Mouse (Mus musculus) heart, postnatal 14 days (tissue): ENCODE results near the gene Inka2. TPM values are rescaled to one million over a fixed set of nuclear protein-coding genes. Genes with fewer than 3 reads are reported as not detected.

ENCODE experiments used
- DNase-seq, 2 experiments: peaks; one replicate each; pipeline ENCODE4 v3.0.0; 2021 to 2022
- intact Hi-C: fragments of 180-260 bp; cut with DNase I; formaldehyde crosslinking; loops from one replicate; pipeline ENCODE4 v1.15.1; 2025
- long read RNA-seq, 2 experiments: library from polyadenylated mRNA; stranded (forward); transcript quantifications; one replicate each; pipeline ENCODE4 v2.0.0; 2021
- total RNA-seq, 2 experiments: library from RNA; stranded (reverse); gene quantifications; 2 replicates each; pipeline ENCODE4 v1.2.3; 2021

The Inka2 gene
- total RNA-seq, result 10 to 100 TPM; 35.5 to 37.7 TPM
- long read RNA-seq, experiment 1, full-length matches to known transcripts, result 4 of 16 reads
- long read RNA-seq, experiment 1, partial matches to known transcripts, result 0 of 16 reads
- long read RNA-seq, experiment 1, other reads (novel, unspliced or antisense), result 12 of 16 reads
- long read RNA-seq, experiment 2, full-length matches to known transcripts, result 10 of 18 reads
- long read RNA-seq, experiment 2, partial matches to known transcripts, result 0 of 18 reads
- long read RNA-seq, experiment 2, other reads (novel, unspliced or antisense), result 8 of 18 reads

DNA sequence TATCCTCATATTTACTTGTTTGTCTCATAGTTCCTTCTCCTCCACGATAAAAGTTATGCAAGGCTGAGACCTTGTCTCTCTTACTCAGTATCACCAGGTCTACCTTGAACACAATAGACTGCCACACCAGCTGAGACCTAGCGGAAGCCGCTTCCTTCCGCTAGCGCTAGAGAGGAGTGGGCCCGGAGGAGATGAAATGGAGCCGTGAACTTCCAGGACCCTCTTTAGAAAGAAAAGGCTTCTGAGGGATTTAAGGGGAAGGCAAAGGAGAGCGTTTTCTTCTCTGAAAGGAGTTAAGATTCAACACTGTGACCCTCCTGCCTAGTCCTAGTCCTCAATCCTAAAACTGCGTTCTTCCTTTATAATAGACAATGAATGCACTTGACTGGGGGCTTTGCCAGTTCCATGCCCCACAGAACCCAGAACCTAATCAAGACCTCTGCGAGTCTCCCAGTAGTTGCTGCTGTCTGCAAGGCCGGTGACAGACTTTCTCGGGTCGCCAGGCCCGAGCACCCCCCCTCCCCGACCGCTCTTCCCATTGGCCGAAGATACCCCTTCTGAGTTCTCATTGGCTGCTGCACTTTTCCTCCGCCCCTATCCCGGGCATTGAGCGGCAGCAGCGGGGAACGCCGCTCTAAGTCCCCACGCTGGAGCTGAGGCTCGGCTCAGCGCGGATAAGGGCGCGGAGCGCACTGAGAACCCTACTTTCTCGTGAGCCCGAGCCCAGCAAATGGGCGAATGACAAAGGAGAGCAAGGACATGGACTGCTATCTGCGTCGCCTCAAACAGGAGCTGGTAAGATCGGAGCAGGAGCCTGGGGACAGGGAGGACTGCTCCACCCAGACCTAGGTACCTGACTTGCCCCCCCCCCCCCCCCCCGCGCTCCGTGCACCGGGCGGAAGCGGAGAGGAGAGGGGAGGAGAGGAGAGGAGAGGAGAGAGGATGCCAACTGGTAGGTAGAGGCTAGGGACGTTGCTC, at the start of gene Inka2:
Gene Inka2 (plus strand): TSS at position 569 of the 978 bp plus-strand sequence.
- DNase-seq, result peak; percentile 84 to 86
- intact Hi-C loops, result no loop called here

DNA sequence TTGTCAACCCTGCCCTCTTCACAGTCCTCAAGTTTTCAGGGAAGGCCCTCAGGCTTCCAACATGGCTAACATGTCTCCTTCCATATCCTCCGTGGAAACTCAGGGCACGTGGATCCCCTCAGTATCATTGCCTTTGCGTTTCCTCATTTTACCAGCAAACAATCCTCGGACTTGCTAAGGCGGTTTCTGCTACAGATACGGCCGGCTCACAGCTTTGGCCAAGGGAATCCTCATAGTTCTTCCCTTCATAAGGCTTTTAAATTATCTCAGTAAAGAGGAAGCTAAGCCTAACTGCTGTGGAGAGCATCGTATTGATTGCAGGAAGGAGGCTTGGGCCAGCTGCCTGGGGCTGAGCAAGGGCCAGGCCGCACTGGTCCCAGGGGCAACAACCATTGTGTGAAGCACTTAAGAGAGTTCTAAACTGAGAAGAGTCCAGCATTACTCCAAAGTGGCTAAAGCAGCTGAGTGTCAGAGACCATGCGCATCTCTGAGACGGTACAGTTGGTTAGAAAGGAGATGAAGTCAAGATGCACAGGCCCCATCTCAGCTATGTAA, 49.3 kb upstream of the Inka2 start:
- intact Hi-C loops, result no loop called here
- DNase-seq, result peak; percentile 29 to 42

DNA sequence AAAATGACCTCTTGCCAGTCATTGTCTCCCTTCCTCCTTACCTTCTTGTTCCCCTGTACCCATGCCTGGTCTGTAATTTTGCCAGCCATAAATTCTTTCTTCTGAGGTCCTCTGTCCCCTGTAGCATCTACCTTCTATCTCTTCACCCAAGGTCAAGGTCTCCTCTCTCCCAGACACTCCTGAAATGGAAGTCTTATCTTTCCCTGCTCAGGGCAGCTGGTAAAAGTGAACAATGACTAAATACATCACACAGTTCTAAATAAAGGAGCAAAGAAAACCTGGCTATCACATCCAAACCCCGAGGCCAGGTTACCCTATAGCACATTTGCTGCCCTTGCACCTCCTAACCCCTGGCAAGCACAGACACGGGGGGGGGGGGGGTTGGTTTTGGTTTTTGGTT, 43.9 kb upstream of the Inka2 start:
- intact Hi-C loops, result no loop called here
- DNase-seq, result no peak

DNA sequence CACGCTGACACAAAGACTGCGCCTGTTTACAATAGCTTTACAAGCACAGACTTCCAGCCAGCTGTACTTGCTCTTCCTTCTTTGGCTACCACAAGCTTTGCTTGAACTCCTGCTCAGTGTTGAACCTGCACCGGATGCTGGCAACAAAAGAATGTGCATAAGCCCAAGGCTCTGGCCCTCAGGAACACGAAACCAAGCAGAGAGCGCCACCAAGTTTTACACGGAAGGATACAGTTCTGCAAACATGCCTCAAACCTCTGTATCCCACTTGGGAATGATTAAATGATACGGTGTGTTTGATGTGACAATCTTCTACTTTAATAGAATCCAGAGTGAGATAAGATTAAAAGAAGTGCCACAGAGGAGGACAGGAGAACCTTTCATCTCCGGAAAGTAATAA, 41.4 kb upstream of the Inka2 start:
- intact Hi-C loops, result no loop called here
- DNase-seq, result no peak

DNA sequence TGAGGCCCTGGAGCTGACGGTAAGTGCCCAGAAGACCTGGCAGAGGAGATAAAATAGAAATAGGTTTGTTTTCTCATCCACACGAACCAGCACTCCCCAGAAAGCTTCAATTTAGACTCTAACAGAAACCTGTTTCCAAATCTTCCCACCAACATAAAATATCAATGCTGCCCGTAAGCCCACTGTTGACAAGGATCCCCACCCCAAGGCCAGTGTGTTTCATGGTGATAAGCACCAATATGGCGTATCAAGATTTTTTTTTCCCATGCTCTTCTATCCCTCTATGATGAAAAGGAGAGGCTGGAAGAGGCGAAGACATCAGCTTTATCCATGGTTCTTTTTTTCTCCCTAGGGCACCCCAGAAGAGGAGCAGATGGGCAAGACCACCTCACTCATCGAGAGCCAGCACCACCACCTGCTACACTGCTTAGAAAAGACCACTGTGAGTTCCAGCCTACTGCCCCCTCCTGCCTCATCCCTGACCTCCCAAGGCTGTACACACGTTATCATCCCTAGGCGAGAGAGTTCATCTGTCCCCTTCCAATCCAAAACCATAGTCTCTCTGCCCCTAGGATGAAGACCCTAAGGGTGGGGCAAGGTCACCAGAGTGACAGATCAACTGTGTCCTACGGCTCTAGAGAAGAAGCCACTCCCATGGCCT, 39.2 kb upstream of the Inka2 start:
- no peak for DNase-seq
- intact Hi-C loops, result no loop called here

DNA sequence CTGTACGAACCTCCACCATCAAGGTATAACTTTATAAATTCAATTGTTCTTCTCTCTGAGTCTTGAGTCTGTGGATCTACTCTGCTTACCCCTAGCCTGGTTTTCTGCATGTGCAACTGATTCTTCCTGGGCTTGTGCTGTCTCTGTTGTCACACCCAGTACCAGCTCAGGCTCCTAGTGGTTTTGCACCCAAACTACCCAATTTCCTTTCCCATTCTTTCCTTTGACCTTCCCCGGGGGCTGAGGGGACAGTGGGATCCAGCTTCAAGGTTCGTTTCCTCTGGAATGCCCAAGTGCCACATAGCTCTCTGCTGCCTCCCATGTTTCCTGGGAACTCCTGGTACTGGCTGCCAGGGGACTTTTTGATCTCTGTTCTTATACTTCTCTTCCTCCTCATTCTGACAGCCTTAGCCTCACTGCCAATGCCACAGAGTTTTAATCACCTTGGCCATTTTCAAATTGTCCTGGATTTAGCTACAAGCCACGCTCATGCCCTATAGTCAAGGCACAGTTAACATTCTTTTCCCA, 37.3 kb upstream of the Inka2 start:
- no peak for DNase-seq
- intact Hi-C loops, result no loop called here

DNA sequence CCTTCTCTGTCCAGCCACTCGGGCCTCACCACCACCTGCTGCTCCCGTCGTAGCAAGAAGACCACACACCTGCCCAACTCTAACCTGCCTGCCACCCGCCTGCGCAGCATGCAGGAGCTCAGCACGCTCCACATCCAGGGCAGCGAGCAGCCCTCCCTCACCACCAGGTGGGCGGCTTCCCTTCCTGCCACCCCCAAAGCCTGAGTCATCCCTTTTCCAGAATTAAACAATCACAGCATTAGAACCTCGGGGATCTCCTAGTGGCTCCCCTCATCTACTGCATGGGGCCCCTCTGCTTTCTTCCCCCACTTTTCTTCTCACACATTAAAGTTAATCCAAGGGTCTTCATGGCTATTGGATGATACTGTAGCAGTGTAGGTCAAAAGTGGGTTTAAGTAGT, 36.2 kb upstream of the Inka2 start:
- intact Hi-C loops, result no loop called here
- no peak for DNase-seq

DNA sequence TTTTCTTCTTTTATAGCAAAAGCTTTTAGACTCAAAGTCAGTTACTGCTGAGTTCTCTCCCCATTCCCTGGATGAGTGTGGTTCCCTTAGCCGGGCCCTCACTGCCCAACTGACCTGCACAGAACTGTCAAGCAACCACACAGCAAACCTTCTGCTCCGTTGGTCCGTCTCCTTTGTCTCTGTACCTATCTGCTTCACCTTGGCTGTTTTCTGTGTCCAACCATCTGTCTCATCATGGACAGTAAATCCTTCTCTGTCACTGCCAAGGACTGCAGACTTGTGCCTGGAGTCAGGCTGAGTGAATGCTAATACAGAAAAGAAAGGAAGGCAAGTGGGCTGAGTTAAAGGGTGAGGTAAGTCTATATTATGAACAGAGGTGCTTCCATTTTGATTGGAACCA, 34.6 kb upstream of the Inka2 start:
- no peak for DNase-seq
- intact Hi-C loops, result loop anchor here (10.0 kb wide), 1 partner anchor 775 kb away; no protein-coding TSS in a partner anchor

DNA sequence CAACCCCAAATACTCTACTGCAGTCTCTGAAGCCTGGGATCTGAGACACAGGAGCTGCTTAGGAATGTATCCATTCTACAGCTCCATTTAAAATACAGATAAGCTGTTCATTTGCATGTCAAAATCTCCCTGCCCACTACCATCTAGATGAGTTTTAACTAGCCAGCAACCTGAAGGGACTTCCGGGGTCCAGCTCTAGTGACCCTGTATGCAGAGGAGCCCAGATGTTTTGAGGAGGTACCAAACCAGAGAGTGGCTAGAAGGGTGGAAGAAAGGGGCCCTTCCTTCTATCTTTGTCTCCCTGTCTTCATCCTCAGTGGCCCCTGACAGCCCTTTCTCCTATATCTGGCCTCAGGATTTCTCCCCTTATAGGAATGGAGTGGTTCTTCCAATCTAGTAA, 33.6 kb upstream of the Inka2 start:
- DNase-seq, result no peak
- intact Hi-C loops, result loop anchor here (10.0 kb wide), 1 partner anchor 774 kb away; no protein-coding TSS in a partner anchor

DNA sequence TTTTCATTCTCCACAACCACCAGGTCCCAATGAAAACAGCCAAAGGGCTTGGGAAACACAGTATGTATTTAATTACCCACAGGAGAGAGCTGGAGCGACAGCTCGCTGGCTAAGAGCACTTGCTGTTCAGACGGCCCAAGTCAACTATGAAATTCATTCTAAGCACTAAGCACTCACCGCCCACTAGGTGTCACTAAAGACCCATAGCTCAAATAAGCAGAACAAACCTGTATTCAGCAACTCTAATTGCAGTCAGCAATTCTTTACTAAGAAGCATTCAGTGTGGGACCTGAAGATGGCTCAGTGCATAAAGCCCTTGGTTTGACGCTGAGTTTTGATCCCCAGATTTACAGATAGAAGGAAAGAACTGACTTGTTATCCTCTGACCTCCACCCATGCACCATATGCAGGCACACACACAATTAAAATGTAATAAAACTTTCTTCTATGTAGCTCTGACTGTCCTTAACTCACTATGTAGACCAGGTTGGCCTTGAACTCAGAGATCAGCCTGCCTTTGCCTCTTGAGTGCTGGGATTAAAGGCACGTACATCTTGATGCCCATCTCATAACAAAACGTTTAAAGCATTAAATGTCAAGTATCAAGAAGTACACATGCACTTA, 29.7 kb upstream of the Inka2 start:
- intact Hi-C loops, result loop anchor here (1.0 to 10.0 kb wide), 3 partner anchors 52 to 770 kb away; no protein-coding TSS in a partner anchor
- peak; percentile 58 to 77 for DNase-seq

DNA sequence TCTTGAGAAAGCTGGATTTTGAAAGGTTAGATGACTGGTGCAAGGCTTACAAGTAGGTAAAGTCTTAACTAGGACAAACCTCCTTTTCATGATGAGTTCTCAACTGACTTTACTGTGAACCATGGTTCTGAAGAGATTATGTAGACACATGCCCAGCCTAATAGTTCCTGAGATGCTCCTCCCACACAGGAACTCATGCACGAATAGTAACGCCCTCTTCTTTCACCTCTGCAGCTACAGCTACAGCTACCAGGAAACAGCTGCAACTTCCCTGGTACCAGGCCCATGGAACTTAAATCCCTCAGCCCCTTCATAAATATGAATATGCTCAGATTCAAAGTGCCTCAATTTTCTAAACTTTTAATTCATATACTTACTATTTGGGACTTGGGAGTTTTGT, 28.5 kb upstream of the Inka2 start:
- intact Hi-C loops, result loop anchor here (10.0 kb wide), 1 partner anchor 769 kb away; no protein-coding TSS in a partner anchor
- no peak for DNase-seq

DNA sequence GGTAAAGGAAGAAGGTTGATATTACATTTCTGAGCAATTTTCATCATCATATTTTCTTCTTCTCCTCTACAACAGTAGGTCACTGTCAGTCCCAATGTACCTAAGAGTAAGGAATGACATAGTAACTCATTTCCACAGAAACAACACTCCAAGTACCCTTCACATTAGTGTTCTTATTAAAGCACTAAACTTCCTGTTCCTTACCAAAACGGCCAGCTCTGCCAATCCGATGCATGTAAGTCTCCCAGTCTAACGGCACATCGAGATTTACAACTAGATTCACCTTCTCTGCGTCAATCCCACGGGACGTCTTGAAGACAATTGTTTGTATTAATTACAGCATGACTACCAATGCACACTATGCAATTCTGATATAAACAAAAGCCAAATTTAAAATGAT, 24.1 kb upstream of the Inka2 start:
- intact Hi-C loops, result no loop called here
- DNase-seq, result no peak

DNA sequence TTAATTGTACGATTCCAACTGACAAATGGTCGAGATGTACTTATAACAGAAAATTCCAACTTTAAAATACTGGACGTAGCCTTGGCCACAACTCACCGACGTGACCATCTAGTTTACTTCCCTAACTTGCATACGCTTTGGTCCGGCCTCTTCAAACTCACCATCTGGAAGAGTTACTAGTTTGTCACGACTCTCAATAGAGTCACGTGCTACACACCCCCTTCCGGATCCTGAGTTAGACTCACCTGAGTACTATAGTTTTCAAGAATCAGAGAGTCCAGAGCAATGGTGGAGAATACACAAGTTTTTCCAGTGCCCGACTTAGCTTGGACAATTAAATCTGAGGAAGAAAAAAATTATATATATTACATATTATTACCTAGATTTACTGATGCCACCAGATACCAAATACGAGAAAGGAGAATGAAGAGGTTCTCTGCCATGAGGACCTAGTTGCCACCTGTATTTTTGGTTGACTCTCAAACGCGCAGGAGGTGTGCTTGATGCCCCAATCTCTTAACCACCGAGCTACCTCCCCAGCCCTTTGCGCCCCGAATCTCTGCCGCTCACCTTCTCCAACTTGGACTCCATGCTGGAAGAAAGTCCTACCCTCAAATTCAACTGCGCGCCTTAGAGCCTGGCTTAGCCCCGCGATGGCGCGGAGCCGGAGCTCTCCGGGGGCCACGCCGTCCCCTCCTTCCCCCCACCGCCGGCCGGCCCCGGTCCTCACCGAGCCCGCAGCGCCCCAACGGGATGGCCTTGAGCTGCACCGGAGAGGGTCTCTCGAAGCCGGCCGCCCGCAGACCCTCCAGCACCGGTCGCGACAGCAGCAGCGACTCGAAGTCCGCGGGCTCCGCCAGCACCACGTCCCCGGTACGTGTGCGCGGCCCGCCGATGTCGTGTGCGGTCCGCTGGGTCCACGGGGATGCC, 17.7 kb upstream of the Inka2 start:
- intact Hi-C loops, result loop anchor here (1.0 to 5.0 kb wide), 4 partner anchors 40 to 271 kb away; partner anchors contain the start of genes Rap1a and Wdr77
- DNase-seq, result peak in 1 of 2 experiments; percentile 38

DNA sequence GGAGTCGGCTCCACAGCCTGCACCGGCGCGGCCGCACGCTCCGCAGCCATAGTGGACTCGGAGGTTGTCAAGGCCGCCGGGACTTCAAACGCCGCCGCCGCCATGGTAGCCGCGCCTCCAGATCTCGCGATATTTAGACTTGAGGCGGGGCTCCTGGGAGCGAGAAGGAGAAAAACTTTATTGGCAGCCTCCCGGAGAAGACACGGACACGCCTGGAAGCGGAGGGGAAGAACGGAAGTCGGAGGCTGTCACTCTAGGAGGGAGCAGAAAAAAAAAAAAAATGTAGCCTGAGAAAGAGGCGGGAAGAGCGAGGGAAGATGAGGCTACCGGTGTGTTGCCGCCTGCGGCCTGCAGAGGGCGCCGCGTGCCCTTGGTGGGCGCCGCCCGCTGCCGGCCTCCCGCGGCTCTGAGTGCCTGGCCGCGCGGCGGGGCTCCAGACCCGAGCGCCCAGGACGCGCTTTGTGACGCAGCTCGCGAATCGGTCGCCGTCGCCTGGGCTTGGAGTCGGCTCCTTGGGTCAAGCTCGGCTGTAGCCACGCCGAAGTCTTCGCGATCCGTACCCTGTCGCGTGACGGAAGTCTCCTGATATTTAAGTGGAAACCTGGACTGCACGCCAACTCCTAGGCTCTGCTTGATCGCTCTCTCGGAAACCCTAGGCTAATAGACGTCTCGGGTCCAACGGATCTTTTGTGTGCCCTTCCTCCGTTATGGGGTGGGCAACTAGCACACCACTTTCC, 16.9 kb upstream of the Inka2 start, which contains the start of gene Ddx20:
Gene Ddx20 (minus strand): TSS at position 251 of the 737 bp plus-strand sequence.
- intact Hi-C loops, result loop anchor here (1.0 to 5.0 kb wide), 4 partner anchors 39 to 270 kb away; partner anchors contain the start of genes Rap1a and Wdr77
- DNase-seq, result peak; percentile 94 to 95

DNA sequence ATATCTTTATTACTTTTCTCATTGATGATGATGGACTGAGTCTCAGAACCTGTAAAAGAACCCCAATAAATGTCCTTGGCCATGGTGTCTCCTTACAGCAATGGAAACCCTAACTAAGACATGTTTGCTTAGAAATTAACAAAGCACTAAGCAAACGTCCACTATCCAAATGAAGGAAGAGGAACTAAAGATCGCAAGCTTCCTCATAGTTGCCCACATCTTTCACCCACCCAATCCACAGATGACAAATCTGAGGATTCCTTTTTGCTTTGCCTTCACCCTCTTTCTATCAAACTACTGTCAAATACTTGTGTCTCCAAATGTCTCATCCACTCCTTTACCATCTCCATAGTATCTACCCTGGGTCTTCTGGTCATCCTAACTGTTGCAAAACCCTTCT, 15.9 kb upstream of the Inka2 start:
- no peak for DNase-seq
- intact Hi-C loops, result loop anchor here (5.0 kb wide), 2 partner anchors 114 to 269 kb away; partner anchors contain the start of genes Rap1a and Wdr77

DNA sequence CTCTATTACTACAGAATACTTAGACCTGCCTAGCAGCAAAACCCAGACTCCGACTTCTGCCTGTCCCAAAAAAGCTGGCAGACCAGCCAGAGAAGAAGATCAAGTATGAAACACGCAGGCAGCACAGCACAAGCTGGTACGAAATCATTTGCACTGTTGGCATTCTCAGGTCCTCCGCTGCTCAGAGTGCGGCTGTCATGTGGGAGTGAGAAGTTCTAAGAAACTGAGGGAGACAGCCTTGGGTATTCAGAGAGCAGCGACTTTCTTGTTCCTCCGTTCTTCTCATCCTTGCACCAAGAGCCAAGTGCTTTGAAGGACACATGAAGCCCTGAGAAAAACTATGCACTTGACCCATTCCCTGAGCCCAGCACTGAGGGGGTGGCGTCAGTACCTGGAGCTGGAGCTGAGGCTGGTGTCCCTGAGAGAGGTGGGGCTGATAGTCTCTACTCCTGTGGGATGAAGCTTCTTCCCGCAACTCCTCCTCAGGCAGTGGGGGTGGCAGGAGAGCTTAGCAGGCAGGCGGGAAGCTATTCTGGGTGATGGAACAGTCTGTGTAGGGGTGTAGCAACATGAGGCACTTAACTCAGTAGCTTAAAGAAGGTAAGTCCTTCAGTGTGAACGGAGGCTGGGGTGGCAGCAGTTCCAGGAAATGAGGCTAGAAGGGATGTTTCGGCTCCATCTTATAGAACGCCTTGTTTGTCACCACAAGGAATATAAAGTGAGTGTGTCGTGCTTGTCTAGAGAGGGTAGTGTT, 10.9 kb upstream of the Inka2 start:
- DNase-seq, result no peak
- intact Hi-C loops, result no loop called here
